Mouse (Mus musculus) left cerebral cortex, adult 8-10 months (tissue): Measurements from ENCODE around the gene Gm10964. TPM values are rescaled to one million over a fixed set of nuclear protein-coding genes. Genes with fewer than 3 reads are reported as not detected.
A peak's percentile ranks its signal among the peaks of the same experiment; 100 is the strongest.

ENCODE experiments used
- DNase-seq, 2 experiments: peaks; one replicate each; pipeline ENCODE4 v3.0.0; 2022; ENCODE audit warnings: low spot score in 2 of 2
- total RNA-seq, 4 experiments: library from RNA; stranded (reverse); gene quantifications; 2 replicates each; pipeline ENCODE4 v1.2.4; 2022

The Gm10964 gene
- not detected for total RNA-seq

GRCm38 (mm10) chr3:103739329-103739728 lies at the start of gene Gm10964:
TSS of gene Gm10964 (plus strand) at chr3:103739366.
- DNase-seq, result no peak

GRCm38 (mm10) chr3:103690506-103690905 lies 48.7 kb upstream of the Gm10964 start:
- no peak for DNase-seq

DNA sequence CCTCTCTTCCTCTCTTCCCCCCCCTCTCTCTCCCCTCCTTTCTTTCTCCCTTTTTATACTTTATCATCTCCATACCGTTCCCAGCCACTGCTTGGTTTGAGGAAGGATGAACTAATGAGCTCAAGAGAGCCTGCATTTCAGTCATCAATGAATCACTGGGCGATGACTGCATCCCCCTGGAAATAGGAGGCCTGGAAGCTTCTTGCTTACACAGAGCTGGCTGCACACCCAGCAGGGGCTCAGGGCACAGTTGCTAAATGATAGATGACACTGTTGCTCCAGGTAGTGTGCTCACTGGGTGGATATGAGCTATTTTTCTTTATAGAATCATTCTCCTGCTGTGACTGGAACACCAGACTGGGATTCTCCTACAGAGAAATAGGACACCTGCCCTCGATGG lies 43.6 kb upstream of the Gm10964 start:
- no peak for DNase-seq

DNA sequence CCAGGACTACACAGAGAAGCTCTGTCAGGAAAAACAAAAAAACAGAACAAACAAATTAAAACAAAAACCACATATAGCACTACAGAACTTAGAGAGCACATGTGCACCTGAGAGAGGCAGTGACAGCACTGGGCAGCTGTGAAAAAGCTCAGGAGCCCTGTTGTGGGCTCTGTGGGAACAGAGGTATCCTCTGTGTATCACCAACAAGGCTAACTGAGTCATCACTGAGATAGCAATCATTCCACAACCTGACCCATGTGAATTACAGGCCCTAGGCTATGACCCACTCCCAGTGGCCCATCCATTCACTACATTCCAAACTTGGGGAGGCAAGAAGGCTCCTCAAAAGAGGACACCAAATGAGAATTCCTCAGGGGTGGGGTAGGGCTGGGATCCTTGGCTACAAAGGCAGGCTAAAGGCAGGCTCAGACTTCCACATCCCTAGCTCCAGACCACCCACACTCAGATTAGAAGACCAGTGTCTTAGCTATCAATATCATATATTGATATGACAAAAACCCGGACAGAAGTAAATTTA lies 42.7 kb upstream of the Gm10964 start:
- DNase-seq, result no peak

- DNase-seq, result no peak
Observed at GRCm38 (mm10) chr3:103704661-103705060, 34.5 kb upstream of the Gm10964 start.

DNA sequence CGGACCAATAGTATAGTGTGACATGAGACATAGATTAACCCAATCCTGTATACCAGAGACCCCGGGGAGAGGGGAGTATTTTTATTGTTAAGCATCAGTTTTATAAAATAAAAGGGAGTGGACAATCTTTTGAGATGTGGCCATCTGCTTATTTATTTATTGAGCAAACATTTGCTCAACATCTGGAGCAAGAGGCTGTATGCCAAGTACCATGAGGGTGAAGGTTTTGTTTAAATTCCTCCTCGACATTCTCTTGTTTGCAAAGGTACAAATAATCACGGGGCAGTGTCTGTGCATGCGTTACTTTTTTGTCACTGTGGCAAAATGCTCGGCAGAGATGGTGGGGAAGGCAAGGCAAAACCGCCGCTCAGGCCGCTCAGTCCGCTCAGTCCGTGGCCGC lies 33.7 kb upstream of the Gm10964 start:
- no peak for DNase-seq

DNA sequence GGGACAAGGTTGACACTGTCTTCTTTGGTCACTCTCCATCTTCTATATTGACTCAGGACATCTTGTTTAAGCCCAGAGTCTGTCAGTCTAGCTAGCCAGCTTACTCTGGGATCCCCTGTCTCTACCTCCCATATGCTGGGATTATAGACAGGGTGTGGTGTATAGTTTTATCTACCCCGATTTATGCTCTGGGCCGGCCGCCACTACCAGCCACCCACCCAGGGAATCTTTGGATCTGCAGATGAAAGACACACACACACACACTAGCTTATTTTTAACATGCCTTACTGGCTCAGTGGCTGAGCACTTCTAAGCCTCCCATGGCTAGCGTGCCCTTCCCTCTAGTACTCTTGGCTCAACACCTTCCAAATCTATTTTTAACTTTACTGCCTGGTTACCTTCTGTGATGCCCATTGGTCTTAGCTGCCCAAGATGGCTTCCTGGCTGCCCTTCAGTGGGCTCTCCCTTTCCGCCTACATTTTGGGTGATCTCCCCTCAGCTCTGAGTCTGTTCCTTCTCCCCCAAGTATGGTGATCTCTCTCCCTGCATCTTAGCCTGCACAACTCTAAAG lies 29.6 kb upstream of the Gm10964 start:
- DNase-seq, result no peak

- no peak for DNase-seq
Observed at GRCm38 (mm10) chr3:103712196-103712595, 27.0 kb upstream of the Gm10964 start.

GRCm38 (mm10) chr3:103714236-103714875 lies 24.8 kb upstream of the Gm10964 start:
- DNase-seq, result no peak

GRCm38 (mm10) chr3:103714942-103715341 lies 24.2 kb upstream of the Gm10964 start:
- no peak for DNase-seq

DNA sequence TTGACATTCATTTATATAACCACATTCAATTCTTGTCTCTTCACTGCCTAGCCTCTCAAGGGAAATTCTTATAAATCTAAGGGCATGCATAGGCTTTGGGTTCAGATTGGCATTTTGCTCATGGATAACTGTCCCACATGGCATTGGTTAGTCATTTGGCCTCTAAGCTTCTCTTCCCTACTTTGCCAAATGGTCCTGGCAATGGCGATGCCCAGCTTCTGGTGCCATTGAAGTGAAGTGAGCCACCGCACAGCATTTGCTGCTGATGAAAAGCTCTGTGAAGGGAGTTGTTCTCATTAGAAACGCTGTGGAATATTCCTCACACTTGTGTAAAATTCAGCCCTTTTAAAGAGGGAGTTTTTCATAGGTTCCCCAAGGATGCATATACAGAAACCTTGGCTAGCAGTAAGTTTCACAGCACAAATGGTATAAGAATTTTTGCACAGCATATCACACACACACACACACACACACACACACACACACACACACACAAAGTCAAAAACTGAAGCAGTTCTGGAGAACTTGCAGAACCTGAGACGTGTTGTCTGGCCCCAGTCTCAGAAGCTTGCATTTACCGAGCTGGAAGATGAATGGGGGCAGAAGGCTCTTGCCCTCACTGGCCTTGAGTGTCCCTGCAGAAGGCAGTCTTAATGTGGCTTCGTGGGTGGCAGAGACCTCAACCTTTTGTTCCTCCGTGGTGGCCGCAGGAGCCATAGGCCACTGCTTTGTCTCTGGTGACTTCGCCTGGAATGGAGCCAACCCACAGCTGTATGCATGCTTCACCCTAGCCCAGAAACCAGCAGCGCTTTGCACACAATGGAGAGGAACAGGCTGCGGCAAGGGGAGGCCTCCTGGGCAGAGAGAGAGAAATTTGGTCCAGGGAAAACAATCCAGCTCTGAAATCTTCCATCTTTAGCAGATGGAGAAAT lies 23.1 kb upstream of the Gm10964 start:
- DNase-seq, result no peak

GRCm38 (mm10) chr3:103716774-103717760 lies 22.1 kb upstream of the Gm10964 start:
- DNase-seq, result no peak

- no peak for DNase-seq
Observed at GRCm38 (mm10) chr3:103718728-103719127, 20.4 kb upstream of the Gm10964 start.

- no peak for DNase-seq
Observed at GRCm38 (mm10) chr3:103724137-103724536, 15.0 kb upstream of the Gm10964 start.

- DNase-seq, result no peak
Observed at GRCm38 (mm10) chr3:103726642-103727041, 12.5 kb upstream of the Gm10964 start.

GRCm38 (mm10) chr3:103727813-103728326 lies 11.3 kb upstream of the Gm10964 start:
- DNase-seq, result no peak

DNA sequence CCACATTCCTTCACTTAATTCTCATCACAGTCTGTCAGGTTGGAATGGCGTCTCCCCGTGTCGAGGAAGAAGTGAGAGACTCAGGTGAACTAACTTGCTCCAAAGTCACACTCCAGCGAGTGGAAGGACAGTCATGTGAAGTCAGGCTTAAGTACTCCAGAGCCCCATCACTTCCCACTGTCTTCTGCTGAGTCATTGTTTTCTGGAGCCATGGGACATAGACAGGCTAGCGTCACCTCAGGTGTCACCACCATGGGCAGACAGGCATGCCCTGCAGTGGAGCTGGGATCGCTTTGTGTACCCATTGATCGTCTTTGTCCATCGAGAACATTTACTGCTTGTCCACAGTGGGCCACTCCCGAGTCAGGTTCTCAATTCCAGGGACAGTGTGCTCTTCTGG lies 9.3 kb upstream of the Gm10964 start:
- no peak for DNase-seq

DNA sequence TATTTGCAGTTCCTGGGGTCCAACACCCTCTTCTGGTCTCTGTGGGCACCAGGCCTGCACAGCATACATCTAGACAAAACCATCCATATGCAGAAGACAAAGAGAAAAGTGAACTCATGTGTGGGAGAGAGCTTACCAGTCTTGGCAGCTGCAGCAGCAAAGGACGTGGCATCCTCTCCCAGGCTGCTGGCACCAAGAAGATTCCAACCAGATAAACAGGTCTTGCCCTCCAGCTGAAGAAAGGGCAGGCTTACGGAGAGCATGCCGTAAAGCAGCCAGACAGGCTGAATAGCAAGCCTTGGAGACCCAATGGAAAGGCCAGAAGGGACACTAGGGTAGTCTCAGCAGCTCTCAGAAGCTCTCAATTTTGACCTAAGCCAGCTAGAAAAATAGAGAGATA lies 7.0 kb upstream of the Gm10964 start:
- DNase-seq, result no peak

- DNase-seq, result no peak
Observed at GRCm38 (mm10) chr3:103733176-103733575, 6.0 kb upstream of the Gm10964 start.

DNA sequence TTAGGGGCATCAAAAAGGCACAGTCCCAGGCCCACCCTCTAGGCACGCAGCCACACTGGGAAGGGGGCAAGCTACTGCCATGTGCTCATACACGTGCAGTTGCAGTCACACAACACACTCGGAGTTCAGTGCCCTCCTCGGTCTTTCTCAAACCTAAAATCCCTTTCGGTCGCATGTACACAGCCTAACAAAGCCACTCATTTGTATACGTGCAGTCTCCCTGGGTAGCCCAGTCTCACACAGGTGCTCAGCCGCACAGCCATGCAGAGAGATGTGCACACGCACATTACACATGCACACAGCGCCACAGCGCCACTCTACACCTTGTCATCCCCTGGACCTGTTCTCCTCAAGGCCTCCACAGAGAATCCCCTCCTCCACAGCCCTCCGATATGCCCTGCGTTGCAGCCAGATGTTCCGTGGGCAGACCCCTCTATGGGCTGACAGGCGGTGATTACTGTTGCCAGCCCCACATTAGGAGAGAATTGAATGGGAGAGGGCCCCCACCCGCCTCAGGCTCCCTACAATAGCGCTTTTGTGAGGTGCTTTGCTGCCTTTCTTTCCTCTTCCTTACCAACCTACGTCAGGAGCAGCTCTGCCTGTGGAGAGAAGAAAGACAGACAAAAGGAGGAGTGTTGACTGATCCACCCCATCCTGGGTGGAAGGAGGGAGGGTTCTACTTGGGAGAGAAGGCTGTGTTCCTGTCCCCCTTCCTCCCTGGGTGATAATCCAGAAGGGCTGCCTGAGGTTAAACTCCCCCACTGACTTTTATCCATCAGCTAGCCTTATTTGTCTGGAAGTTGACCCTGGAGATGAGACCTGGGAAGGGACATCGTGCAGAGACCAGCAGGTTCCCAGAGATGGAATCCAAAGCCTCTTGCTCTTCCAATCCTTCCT lies 5.1 kb upstream of the Gm10964 start:
- DNase-seq, result peak; percentile 57
